Mouse (Mus musculus) erythroblast, embryonic 14.5 days (primary cell): Measurements from ENCODE around the gene Noct.

Experiments
- GATA1 ChIP-seq: IDR thresholded peaks from 2 replicates; pipeline ENCODE4 v1.6.1; 2012; ENCODE audit warnings: low read length, inconsistent platforms, mixed read lengths
- TAL1 ChIP-seq: IDR thresholded peaks from 3 replicates; pipeline ENCODE4 v1.6.1; 2012; ENCODE audit warnings: low read length, inconsistent platforms, mixed read lengths

- TF ChIP-seq GATA1: no peak
- no peak for TF ChIP-seq TAL1
Observed at GRCm38 (mm10) chr3:51254784-51255183, 30.5 kb downstream of the Noct start.
